Mouse (Mus musculus) frontal cortex, adult (tissue): Measurements from ENCODE around the gene Slc1a4.
A peak's percentile ranks its signal among the peaks of the same experiment; 100 is the strongest.

Source experiments
- ATAC-seq: cut with Nextera tagmentation; 2 replicates; pipeline ENCODE4 v1.9.2; 2017; ENCODE audit warnings: mild to moderate bottlenecking, moderate library complexity, mixed read lengths; ENCODE audit not compliant: low TSS enrichment

The Slc1a4 gene

DNA sequence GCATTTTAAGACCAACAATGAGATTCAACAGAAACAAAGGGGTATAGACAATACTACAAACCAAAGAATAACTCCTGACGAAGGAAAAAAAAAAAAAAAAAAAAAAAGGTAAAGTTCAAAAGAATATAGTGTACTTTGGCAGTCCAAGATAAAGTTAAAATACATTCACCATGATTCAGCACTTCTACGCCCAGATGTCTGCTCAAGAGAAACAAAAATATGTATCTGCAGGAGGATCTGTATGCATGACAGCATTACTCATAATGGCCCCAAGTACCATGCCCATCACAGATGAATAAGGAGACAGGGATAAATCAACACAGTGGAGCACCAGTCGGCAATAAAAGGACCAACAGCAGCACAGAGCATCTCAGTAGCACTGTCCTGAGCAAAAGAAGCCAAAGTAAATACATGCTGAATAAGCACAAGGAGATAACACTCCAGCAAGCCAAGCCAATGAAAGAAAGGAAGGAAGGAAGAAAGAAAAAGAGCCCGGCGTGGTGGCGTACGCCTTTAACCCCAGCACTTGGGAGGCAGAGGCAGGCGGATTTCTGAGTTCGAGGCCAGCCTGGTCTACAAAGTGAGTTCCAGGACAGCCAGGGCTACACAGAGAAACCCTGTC is 7.3 kb downstream of the Slc1a4 start:
- ATAC-seq = peak; percentile 51

DNA sequence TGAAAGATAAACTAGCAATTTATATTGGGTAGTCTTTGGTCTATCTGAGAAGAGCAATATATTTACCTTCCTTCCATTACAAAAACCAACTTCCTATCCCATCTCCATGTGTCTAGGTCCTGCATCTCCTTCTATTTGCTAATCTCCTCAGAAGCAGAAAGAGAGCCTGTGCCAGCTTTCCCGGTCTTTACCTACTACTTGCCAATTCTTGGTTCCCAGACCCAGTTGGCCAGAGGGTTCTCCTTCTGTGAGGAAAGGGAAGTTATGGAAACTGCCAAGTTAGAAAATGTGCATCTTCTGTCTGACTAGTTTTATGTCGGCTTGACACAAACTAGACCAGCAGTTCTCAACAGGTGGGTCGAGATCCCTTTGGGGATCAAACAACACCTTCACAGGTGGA is 8.5 kb downstream of the Slc1a4 start:
- ATAC-seq = no peak

DNA sequence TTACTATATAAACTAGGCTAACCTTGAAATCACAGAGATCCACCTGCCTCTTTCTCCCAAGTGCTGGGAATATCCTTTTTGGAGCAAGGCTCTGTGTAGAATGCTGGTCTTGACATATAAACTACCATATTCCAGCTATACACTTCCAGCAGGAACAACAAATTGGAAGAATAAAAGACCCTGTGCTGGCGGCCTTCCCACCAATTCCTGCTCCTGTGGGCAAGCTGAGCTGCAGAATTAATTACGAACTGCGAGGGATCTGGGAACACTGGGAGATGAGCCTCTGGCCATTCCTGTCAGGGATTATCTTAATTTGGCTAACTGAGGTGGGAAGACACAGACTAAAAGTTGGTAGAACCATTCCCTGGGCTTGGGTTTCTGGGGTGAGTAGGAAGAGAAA is 10.1 kb downstream of the Slc1a4 start:
- no peak for ATAC-seq

DNA sequence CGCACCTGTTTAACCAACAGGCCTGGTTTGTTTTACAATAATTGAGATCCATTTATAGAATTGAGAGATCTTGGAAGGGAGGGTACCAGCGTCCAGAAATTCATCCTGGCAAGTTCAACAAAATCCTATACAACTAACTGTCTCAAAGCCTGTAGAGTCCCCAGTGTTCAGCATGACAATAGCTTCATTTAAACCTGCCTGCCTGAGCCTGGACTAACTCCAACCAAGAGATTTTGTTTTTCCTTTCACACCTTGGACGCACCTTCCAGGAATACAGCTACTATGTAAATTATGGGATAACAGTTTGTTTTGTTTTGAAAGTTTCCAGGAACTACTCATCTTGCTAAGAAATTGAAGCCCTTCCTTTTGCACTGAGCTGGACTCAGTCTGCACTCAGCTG is 11.9 kb downstream of the Slc1a4 start:
- ATAC-seq = no peak

DNA sequence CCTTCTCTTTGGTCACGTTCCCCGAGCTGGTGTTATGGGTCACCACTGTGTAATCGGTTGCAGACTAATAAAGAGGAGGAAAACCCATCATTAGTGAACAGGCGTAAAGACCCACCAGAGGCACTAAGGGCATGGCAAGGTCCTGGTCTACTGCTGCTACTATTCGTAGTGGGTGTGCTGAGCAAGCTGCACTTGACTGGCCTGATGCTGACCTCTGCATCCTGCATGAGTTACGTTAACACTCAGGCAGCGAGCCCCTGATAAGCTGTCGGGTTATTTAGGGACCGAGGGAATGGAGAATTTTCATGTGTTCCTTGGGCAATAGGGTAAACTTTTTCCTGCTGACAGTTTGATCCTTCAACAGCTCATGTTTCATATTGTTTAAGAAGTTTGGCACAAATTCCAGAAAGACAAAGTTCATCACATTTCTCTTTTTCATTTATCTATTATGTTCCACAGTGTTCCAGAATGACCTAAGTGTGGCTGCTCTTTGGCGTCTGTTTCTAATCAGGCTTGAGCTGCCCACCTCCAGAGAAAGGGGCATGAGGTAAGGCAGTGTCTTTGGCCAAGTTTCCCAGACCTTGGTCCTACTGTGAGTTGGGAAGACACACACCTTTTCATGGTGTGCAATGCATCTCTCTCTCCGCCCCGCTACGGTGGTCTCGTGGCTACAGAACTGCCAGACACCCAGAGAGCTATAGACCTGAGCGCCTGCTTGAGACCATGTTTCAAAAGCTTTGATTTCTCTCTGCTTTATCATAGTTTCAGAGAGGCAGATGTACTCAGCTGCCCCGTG is 13.7 kb downstream of the Slc1a4 start:
- ATAC-seq = no peak

DNA sequence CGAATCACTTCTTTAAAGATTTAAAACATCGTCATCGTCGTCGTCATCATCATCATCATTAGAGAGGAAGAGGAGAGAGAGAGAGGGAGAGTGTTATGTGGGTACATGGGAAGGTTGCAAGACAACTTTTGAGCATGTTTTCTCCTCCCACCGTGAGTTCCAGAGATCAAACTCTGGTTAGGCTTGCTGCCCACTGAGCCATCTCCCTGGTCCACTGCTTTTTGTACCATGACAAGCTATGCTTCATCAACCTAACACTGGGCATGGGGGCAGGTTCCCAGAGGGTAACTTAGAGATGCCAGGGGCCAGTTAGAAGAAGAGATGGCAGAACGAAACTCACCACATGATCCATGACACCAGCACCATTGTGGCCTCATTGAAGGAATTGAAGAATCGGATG is 18.9 kb downstream of the Slc1a4 start:
- ATAC-seq = no peak

DNA sequence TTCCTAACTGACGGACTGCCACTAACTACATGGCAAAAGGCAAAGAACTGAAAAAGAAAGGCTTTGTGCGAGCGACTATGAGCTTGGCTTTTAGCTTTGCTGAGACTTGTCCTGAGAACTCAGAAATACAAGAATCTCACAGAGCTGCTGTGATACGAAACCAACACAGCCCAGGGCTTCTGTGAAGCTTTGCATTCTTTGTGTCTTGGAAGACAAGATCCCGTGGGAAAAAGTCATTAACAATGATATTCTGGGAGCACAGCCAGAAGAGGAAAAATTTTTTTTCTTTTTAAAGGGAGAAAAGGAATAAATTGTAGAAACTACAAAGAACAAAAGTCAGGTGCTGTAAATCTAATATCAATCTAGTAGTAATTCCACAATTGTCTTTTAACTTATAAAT is 23.5 kb downstream of the Slc1a4 start:
- ATAC-seq = no peak

DNA sequence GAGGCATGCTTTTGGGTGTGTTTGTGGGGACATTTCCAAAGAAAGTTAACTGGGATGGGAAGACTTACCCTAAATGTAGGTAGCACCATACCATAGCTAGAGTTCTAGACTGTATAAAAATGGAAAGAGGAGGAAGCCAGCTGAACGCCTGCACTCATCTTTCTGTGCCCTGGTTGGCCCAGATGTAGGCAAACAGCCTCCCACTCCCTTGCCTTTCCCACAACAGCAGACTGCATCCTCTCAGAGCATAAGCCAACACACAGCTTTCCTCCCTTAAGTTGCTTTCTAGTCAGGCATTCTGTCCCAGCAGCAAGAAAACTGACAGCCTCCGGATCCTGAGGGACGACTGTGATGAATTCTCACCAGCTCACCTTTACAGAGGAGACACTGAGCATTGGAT is 25.1 kb downstream of the Slc1a4 start:
- peak; percentile 81 for ATAC-seq

DNA sequence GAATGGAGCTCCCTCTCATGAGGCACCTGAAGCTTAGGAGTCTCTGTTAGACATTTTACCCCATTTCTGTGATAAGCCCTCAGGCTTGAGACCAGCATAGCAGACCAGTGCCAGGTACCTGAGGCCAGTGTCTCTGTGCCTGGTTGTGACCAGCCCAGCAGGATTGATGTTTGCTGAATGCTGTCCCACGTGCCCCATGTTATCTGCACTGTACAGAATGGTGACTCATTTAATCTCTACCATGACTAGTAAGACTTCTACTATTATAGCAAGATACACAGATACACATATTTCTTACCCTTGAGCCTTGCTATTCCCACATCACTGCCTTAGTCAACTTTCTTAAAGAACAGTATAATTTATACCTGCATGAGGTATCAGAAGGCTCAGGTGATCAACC is 26.9 kb downstream of the Slc1a4 start:
- no peak for ATAC-seq

DNA sequence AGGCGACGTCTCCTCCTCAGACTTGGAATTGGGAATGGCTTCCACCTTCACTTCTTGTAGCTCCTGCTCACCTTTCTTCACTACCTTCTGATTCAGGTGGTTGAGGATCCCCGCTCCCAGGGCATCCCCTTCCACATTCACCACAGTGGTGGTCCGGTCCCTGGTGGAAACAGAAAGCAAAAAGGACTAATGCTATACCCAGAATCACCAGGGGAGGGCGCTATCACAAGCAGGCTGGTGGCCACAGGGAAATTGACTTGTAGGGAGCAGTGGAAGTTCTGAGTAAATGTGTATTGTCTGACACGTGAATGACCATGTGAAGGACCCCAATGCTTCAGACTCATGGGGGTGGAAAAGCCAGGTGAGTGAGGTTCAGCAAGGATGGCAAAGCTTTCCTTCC is 28.2 kb downstream of the Slc1a4 start:
- no peak for ATAC-seq

DNA sequence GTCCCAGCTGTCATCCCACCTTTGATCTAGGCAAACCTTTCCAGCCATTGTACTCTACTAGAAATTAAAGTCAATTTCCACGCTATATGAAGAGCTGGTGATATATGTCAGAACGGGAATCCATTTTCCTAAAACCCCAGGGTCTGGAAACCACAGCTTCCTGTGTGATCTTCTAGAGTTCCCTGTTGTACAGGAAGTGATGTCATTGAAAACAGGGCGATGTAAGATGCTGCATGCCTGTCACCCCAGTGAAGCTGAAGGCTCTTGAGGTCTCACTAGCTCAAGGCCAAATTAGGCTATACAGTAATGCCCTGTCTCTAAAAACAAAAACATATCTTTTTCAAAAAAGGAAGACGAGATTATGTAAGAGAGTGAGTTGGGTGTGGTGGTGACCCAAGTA is 31.2 kb downstream of the Slc1a4 start:
- no peak for ATAC-seq

DNA sequence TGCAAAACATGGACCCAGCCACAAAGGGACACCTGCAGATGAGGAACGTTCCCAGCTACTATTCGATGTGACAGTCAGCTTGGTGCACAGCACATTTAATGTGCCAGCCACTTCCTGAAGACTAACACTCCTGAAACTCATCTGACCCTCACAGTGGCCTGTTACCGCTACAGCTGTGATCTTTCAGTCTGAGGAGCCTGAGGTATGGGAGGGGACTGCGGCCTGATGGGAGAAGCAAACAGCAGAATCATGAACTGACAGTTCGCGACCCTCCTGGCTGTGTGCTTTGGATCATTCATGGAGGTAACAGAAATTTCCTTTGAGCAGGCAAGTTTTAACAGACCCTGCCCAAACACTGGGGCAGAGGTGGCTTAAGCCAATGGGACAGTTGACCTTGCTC is 31.7 kb downstream of the Slc1a4 start:
- no peak for ATAC-seq

DNA sequence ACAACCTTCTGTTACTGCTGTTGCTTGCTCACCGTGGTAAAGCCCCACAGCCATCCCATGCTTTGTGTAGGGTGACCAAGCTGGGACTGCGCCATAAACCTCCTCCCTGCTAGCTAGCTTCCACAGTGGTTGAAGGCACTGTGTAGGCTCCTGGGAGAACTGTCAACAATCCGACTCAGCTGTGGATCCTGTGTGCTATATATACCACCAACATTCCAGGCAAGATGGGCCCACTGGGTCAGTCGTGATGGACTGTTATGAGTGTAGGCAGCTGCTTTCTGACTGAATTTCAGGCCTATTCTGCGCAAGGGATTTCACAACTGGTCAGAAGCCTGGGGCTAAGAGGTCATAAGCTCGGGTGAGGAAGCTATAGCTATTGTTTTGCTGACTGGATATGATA is 32.6 kb downstream of the Slc1a4 start:
- peak; percentile 93 for ATAC-seq

DNA sequence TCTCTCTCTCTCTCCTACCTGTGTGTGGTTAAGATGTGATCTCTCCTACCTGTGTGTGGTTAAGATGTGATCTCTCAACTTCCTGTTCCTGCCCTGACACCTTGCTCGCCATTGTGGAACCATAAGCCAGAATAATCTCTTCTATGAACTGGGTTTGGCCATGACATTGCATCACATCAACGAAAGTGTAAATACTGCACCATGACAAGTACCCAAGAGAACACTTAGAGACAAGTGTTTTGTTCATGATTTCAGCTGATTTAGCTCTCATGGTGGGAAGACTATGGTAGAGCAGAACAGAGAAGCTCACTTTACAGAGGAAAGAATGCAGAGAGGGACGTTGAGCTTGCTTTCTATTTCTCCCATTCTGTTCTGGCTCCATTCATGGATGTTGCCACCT is 48.0 kb downstream of the Slc1a4 start:
- ATAC-seq = no peak

DNA sequence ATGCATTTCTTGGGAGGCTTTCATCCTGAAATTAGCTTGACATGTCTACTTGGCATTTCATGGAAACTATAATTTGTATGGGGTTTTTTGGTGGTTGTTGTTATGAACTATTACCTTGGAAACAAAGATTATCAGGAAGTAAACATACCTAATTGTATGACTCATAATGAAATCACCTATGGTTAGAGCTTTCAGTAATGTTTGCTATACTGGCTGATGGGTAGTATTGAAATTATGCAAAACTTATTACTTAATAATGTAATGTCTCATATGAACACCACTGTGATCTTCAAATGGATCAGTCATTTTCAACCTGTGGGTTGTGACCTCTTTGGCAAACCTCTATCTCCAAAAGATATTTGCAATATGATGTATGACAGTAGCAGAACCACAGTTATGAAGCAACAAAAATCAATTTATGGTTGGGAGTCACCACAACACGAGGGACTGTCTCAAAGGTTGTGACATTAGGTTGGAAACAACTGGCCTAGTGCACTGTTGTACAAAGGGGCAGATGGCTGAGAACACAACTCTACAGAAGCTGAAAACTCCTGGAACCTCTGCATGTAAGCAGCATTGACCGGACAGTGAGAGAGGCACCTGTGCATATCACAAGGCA is 49.8 kb downstream of the Slc1a4 start:
- ATAC-seq = no peak

DNA sequence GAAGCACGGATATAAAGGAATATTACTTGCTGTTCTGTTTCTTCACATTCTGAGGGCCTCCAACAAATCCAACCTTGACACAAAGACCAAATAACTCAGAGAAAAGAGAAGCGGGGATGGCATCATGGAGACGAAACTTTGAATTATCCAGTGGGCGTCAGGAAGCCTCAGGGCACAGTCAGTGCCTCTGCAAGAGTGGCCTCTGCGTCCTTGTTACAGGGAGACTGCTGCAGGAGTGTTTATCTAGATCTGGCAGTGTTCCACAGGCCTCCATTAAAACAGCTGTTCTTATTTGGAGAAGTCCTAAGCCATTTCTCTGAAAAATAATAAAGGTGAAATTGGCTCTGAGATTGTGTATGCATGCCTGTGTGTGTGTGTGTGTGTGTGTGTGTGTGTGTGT is 51.5 kb downstream of the Slc1a4 start:
- no peak for ATAC-seq

DNA sequence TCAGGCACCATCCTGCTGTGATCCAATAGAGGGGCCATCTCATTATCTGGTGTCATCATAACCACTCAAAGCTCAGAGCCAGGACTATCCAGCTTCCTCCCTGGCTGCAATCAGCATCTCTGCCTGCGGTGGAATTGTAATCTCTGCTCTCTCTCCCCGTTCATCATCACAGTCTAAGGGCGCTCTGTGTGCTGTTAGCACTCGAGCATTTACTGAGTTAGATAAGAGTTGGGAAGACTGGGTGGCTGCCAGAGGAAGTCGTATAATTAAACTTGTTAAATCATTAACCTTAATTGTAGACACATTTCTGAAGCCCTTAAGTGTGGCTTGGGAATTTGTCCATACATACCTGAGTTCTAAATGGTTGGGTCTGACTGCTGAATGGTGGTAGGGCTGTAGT is 53.8 kb downstream of the Slc1a4 start:
- no peak for ATAC-seq

DNA sequence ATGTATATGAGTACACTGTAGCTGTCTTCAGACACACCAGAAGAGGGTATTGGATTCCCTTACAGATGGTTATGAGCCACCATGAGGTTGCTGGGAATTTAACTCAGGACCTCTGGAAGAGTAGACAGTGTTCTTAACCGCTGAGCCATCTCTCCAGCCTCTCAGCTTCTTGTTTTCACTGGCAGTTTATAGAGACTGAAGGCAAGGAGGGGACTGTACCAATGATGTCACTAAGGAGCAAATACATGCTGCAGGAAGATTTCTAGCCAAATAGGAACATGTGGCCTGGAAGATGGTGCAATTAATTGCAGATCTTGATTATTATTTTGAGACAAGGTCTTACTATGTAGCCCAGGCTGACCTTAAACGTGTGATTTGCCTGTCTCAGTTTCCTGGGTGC is 55.4 kb downstream of the Slc1a4 start:
- ATAC-seq = no peak

DNA sequence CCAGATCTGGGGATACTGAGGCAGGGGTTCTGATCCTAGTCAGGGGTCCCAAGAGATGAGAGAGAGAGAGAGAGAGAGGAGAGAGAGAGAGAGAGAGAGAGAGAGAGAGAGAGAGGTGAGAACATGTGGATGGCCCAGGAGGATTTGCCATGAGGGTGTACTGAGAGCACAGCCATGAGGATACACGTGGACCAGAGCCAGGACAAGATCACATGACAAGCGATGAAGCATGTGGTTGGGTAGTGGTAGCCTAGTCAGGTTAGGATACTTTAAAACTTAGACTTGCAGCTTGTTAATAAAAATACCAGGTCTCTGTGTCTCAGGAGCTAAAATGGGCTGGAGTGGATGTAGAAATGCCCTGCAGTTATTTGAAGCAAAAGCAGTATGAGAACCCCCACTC is 56.5 kb downstream of the Slc1a4 start:
- ATAC-seq = no peak

DNA sequence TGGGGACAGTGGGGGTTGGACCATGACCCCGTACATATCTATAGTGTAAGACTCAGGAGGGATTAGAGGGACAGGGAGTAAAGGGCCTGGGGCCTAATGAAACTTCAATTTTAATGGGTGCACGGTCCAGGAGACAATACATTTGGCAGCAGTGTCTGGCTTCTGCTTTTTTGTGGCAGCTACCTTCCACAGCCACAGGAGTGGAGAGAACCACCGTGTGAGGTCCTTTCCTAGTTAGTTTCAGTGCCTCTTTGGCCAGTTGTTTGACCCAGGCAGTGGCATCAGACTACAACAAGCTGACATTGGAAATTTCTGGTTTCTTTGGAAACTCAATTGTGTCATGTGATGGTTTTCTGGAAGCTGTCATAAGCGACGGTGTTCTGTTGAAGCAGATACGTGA is 62.6 kb downstream of the Slc1a4 start:
- no peak for ATAC-seq

DNA sequence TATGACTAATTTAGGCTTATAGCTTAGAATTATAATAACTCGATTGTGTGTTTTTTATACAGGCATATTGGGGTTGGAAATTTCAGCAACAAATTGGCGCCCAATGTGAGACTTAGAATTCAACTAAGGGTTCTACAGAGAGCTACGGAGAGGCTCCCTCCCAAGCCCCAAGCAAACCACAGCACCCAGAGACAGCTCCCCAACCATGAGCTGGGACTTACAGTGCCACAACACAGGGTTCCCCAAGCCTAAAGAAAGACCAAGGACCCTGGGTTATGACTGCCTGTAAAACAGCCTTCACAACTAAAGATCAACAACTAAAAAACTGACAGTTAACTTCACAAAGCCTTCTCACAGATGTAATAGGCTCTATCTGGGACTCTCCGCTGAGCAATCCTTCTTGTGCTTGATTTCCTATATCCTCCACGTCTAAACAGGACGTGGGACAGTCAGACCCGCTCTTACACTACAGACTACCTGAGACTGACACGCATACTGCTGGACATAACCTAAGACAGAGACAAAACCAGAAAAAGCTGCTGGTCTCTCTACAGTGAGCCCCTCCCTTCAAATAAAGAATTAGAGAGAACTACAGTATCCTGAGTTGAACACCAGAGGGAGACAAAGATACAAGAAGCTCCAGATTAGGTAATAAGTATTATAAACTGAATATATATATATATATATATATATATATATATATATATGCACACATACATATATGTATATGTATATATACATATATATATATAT is 69.7 kb downstream of the Slc1a4 start:
- ATAC-seq = peak; percentile 70

DNA sequence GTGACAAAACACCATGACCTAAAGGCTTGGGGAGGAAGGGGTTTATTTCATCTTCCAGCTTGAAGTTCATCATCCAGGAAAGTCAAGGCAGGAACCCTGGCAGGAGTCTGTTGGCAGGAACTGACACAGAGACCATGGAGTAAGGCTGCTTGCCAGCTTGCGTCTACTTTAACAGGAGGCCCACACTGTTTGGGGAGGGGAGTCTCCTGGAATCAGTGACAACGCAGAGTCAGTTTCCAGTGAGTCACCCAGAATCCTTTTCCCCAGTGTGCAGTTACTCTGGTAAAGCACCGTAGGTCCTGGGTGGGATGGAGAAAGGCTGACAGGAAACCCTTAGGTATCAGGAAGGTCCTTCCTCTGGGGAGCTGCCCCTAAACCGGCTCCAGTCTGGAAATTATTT is 77.7 kb downstream of the Slc1a4 start:
- ATAC-seq = no peak

DNA sequence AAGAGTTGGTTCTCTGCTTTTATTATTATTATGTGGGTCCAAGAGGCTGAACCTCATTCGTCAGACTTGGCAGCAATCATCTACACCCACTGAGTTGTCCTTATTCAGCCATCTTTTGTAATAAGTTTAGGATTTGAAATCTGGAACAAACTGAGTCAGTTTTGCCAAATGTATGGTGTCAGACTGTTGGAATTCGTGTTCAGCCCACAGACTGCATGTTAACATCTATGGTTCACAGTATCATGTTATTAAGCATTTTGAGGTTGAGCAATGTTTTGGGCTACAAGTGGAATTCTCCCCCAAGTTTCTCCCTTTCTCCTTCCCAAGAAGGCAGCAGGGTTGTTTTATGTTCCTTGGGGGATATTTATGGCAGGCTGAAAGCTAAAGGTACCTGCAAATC is 79.4 kb downstream of the Slc1a4 start:
- no peak for ATAC-seq
